Mouse (Mus musculus): ENCODE measurements at regions not wholly inside any gene's neighbourhood (a gene's known extent, or its start where the extent isn't known, plus 50 kb on each side); places are given as distances from the start of the nearest gene placed in this dataset.

- TF ChIP-seq CTCF (IDR thresholded peaks at IDR 0.05; ENCODE audit: control insufficient read depth, insufficient read depth, insufficient replicate concordance, low read depth, low read length) (no peak), POLR2A (IDR thresholded peaks at IDR 0.05; ENCODE audit: control insufficient read depth, low read depth, low read length) (no peak)
Observed at GRCm38 (mm10) chr1:128975586-128975985, 297.5 kb upstream of the Thsd7b start.
